Mouse (Mus musculus): Measurements from ENCODE around the gene Dlg5. TPM values are rescaled to one million over a fixed set of nuclear protein-coding genes. Genes with fewer than 3 reads are reported as not detected.

Dlg5 gene
- polyA plus RNA-seq, 1 experiment = 35.3 TPM

- WGBS = 58% methylated on average over 3 of the region's 3 CpGs
- no peak for TF ChIP-seq CTCF (IDR thresholded peaks at IDR 0.05; ENCODE audit: insufficient read depth, low read length)
- TF ChIP-seq POLR2A (IDR thresholded peaks at IDR 0.05; ENCODE audit: borderline replicate concordance, extremely low read depth, low read depth, low read length) = no peak
- no peak for DNase-seq
- no peaks in the 10 kb centered on the region for H3K4me1 ChIP-seq (ENCODE audit: control insufficient read depth, insufficient read depth, low read length)
- H3K4me3 ChIP-seq (replicated peaks; ENCODE audit: extremely low read depth, low read depth, low read length) = no peak overlapping the region
Observed at GRCm38 (mm10) chr14:24142926-24143430, 102.7 kb downstream of the Dlg5 start.

DNA sequence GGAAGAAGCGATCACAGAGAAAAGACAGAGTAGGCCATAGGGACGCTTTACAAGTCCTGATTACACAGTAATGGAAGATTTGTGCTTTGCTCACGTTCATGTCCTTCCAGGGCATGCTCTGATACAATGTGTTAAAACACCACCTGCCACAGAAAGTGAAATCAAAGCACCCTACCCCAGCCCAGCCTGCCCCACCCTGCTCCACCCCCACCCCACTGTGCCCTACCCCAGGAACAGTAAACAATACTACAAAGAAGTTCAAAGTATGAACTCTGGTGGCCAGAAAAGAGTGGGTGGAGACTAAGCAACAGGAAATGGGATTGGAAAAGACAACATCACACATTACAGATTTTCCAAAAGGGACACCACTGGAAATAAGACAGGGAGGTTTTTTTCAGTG, 104.0 kb downstream of the Dlg5 start:
- DNase-seq = no peak
- no peak for TF ChIP-seq POLR2A (IDR thresholded peaks at IDR 0.05; ENCODE audit: borderline replicate concordance, extremely low read depth, low read depth, low read length)
- no peak for TF ChIP-seq CTCF (IDR thresholded peaks at IDR 0.05; ENCODE audit: insufficient read depth, low read length)
- H3K4me3 ChIP-seq (replicated peaks; ENCODE audit: extremely low read depth, low read depth, low read length) = no peak overlapping the region
- WGBS = 79% methylated on average over 3 of the region's 3 CpGs
- no peaks in the 10 kb centered on the region for H3K4me1 ChIP-seq (ENCODE audit: control insufficient read depth, insufficient read depth, low read length)

GRCm38 (mm10) chr14:24140297-24140812, 105.4 kb downstream of the Dlg5 start:
- 61% methylated on average over 8 of the region's 8 CpGs for WGBS
- TF ChIP-seq CTCF (IDR thresholded peaks at IDR 0.05; ENCODE audit: insufficient read depth, low read length) (no peak), POLR2A (IDR thresholded peaks at IDR 0.05; ENCODE audit: borderline replicate concordance, extremely low read depth, low read depth, low read length) (no peak)
- no peak overlapping the region for H3K4me3 ChIP-seq (replicated peaks; ENCODE audit: extremely low read depth, low read depth, low read length)
- no peaks in the 10 kb centered on the region for H3K4me1 ChIP-seq (ENCODE audit: control insufficient read depth, insufficient read depth, low read length)
- DNase-seq = no peak

DNA sequence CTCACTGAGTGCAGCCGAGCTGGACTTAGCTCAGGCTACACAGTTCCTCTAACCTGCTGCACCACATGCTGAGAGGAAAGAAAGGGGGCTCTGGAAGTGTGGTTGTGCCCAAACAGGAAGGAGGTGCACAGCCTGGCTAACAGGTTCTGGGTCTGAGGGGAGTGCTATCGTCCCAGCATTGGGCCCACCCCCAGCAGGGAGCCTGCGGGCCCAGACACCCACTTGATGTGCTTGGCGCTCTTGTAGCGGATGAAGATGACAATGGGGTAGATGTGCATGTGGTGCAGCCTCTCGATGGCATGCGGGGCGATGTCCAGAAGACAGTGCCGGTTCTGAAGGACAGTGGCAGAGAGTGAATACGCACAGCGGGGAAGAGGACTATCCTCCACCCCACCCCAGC, 108.8 kb downstream of the Dlg5 start:
- DNase-seq = no peak
- WGBS = 94% methylated on average over 11 of the region's 11 CpGs
- no peaks in the 10 kb centered on the region for H3K4me1 ChIP-seq (ENCODE audit: control insufficient read depth, insufficient read depth, low read length)
- H3K4me3 ChIP-seq (replicated peaks; ENCODE audit: extremely low read depth, low read depth, low read length) = no peak overlapping the region
- TF ChIP-seq POLR2A (IDR thresholded peaks at IDR 0.05; ENCODE audit: borderline replicate concordance, extremely low read depth, low read depth, low read length) (no peak), CTCF (IDR thresholded peaks at IDR 0.05; ENCODE audit: insufficient read depth, low read length) (no peak)

DNA sequence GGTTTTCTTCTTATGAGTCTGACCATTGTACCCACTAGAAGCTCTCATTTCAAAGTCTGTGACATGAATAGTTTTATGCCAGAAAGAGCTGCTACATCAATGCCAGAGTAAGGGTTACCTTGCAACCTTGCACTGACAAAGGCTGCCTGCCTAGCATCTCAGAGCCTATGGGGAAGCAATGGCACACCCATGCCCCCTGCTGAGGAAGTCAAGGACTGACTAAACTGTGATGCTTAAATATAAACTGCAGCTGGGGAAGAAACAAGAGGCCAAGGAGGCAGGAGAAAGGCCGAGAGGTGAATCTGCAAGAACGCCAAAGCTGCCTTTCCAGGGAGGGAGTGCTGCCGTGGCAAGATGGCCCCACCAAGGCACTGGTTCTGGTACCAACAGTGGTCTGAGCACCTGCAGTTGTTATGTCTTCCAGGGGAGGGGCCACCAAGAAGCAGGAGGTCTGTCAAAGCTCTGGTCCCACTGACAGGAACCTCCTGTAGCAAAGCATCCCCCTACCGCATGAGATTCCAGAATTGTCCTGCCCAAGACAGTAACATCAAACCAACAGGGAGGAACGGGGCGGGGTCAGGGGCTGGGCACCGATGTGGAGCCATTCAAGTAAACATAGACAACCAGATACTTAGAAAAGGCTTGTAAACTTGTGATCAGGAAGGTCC, 111.0 kb downstream of the Dlg5 start:
- TF ChIP-seq CTCF (IDR thresholded peaks at IDR 0.05; ENCODE audit: insufficient read depth, low read length) (peak; percentile 13; the same call in 1 of the 2 replicates), POLR2A (IDR thresholded peaks at IDR 0.05; ENCODE audit: borderline replicate concordance, extremely low read depth, low read depth, low read length) (no peak)
- WGBS = 76% methylated on average over 7 of the region's 7 CpGs
- Histone ChIP-seq H3K4me1 (ENCODE audit: control insufficient read depth, insufficient read depth, low read length) (no peaks in the 10 kb centered on the region), H3K4me3 (replicated peaks; ENCODE audit: extremely low read depth, low read depth, low read length) (no peak overlapping the region)
- DNase-seq = no peak

- 89% methylated on average over 8 of the region's 8 CpGs for WGBS
- TF ChIP-seq CTCF (IDR thresholded peaks at IDR 0.05; ENCODE audit: insufficient read depth, low read length) = no peak
- no peak for TF ChIP-seq POLR2A (IDR thresholded peaks at IDR 0.05; ENCODE audit: borderline replicate concordance, extremely low read depth, low read depth, low read length)
- H3K4me1 ChIP-seq (ENCODE audit: control insufficient read depth, insufficient read depth, low read length) = no peaks in the 10 kb centered on the region
- DNase-seq = no peak
- no peak overlapping the region for H3K4me3 ChIP-seq (replicated peaks; ENCODE audit: extremely low read depth, low read depth, low read length)
Observed at GRCm38 (mm10) chr14:24133801-24134200, 111.9 kb downstream of the Dlg5 start.

DNA sequence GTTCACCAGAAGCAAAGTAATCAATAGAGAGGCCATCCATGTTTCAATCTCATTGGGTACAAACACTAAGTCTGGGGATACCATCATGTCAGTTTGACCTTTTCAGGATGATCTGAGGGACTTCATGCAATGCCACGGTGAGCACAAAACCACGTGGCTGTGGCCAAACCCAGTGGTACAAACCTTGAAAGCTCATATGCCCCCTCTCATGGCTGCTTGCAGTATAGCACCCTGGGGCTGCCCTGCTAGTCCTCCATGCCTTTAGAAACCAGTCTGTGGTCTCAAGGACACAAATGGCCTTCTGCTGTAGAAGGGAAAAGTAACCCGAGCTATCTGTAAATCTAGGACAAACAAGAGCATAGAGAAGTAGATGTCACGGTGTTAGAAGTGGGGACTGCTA, 113.6 kb downstream of the Dlg5 start:
- peak; percentile 28 for DNase-seq
- Histone ChIP-seq H3K4me1 (ENCODE audit: control insufficient read depth, insufficient read depth, low read length) (no peaks in the 10 kb centered on the region), H3K4me3 (replicated peaks; ENCODE audit: extremely low read depth, low read depth, low read length) (no peak overlapping the region)
- WGBS = 30% methylated on average over 4 of the region's 4 CpGs
- TF ChIP-seq CTCF (IDR thresholded peaks at IDR 0.05; ENCODE audit: insufficient read depth, low read length) = peak; percentile 77
- no peak for TF ChIP-seq POLR2A (IDR thresholded peaks at IDR 0.05; ENCODE audit: borderline replicate concordance, extremely low read depth, low read depth, low read length)

GRCm38 (mm10) chr14:24125069-24125468, 120.7 kb downstream of the Dlg5 start:
- Histone ChIP-seq H3K4me3 (replicated peaks; ENCODE audit: extremely low read depth, low read depth, low read length) (no peak overlapping the region), H3K4me1 (ENCODE audit: control insufficient read depth, insufficient read depth, low read length) (no peaks in the 10 kb centered on the region)
- DNase-seq = no peak
- TF ChIP-seq POLR2A (IDR thresholded peaks at IDR 0.05; ENCODE audit: borderline replicate concordance, extremely low read depth, low read depth, low read length) (no peak), CTCF (IDR thresholded peaks at IDR 0.05; ENCODE audit: insufficient read depth, low read length) (no peak)
- WGBS = 82% methylated on average over 2 of the region's 2 CpGs

- WGBS = 26% methylated on average over 1 of the region's 1 CpGs
- TF ChIP-seq CTCF (IDR thresholded peaks at IDR 0.05; ENCODE audit: insufficient read depth, low read length) = no peak
- TF ChIP-seq POLR2A (IDR thresholded peaks at IDR 0.05; ENCODE audit: borderline replicate concordance, extremely low read depth, low read depth, low read length) = no peak
Observed at GRCm38 (mm10) chr14:24124171-24124570, 121.5 kb downstream of the Dlg5 start.

DNA sequence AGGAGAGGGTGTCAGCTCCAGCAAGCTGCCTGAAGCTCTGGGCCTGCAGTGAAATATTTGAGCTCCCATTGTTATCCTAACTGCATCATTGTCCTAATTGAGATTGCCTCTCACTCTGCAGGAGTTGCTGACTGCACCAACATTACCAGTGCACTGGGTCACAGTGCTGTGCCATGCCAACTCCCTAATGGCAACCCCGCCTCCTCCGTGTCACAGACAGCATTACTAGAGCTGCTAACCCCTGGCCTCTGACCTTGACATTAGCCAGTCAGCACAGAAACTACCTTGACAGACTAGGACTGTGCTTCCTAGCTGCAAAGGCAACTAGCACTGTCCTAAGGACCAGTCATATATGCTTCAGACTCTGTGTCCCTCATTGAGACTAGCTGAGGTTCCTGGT, 139.0 kb downstream of the Dlg5 start:
- no peak for TF ChIP-seq POLR2A (IDR thresholded peaks at IDR 0.05; ENCODE audit: borderline replicate concordance, extremely low read depth, low read depth, low read length)
- no peak for TF ChIP-seq CTCF (IDR thresholded peaks at IDR 0.05; ENCODE audit: insufficient read depth, low read length)
- DNase-seq = no peak
- no peak overlapping the region for H3K4me3 ChIP-seq (replicated peaks; ENCODE audit: extremely low read depth, low read depth, low read length)
- 84% methylated on average over 2 of the region's 2 CpGs for WGBS
- no peaks in the 10 kb centered on the region for H3K4me1 ChIP-seq (ENCODE audit: control insufficient read depth, insufficient read depth, low read length)

More at GRCm38 (mm10) chr14:24124171-24124570, 121.5 kb downstream of the Dlg5 start:
- no peak for DNase-seq
- Histone ChIP-seq H3K4me1 (ENCODE audit: control insufficient read depth, insufficient read depth, low read length) (no peaks in the 10 kb centered on the region), H3K4me3 (replicated peaks; ENCODE audit: extremely low read depth, low read depth, low read length) (no peak overlapping the region)

All from lung, adult 2 months (tissue).